In the genomic region with DNA sequence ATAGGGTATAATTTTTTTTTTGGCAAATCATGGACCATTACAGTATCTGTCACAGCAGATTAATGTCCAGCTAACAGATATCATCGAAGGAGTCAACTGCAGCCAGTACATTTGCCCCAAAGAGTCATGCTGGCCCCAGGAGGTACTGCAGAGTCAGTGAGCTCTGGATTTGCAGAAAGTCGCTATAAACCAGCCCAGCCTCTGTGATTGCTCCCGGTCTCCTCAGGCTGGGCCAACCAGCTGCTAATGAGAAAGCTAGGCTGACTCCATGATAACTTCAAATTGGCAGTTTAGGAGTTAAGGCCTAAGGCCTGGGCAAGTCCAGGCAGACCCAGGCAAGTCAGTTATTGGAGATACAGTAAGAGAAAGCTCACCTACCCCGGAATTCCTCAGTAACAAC, we compare ENCODE assay signal across 30 mouse cellular contexts. TPM values are rescaled to one million over a fixed set of nuclear protein-coding genes. Genes with fewer than 3 reads are reported as not detected.
"Had no signal": no experiment of that assay in that cellular context is flagged by ENCODE, and none has a peak within 500 bp of the region (broad histone marks: within the 10 kb centered on the region; RNA-seq: fewer than 3 reads in every experiment).

No protein-coding gene starts in this region.

- H3K27ac ChIP-seq: heart, embryonic 13.5 days; heart, embryonic 15.5 days; hindbrain, embryonic 13.5 days; hindbrain, embryonic 15.5 days; hindbrain, postnatal 0 days; kidney, embryonic 15.5 days; kidney, postnatal 0 days; limb, embryonic 13.5 days; limb, embryonic 15.5 days; liver, embryonic 12.5 days; liver, embryonic 14.5 days had no signal

- H3K27me3 ChIP-seq: hindbrain, embryonic 15.5 days; kidney, embryonic 15.5 days; limb, embryonic 13.5 days; limb, embryonic 15.5 days had no signal

- DNase-seq: gastrocnemius, postnatal 14 days; gastrocnemius, postnatal 36 days; heart, adult 18-20 months; heart, postnatal 14 days; heart, postnatal 36 days; kidney, adult 11 months; kidney, adult 2 months; kidney, adult 9 months; kidney, postnatal 14 days; kidney, postnatal 4 days; layer of hippocampus, adult 9-11 months; layer of hippocampus, postnatal 36 days; left cerebral cortex, postnatal 4 days had no signal

- H3K9me3 ChIP-seq: heart, embryonic 13.5 days; heart, embryonic 15.5 days; hindbrain, embryonic 13.5 days; hindbrain, embryonic 15.5 days; limb, embryonic 15.5 days; liver, embryonic 12.5 days had no signal

- H3K36me3 ChIP-seq: heart, embryonic 13.5 days; heart, embryonic 15.5 days; hindbrain, embryonic 13.5 days; hindbrain, embryonic 15.5 days; kidney, embryonic 15.5 days; limb, embryonic 13.5 days; limb, embryonic 15.5 days; liver, embryonic 12.5 days had no signal

- H3K4me3 ChIP-seq: heart, embryonic 13.5 days; heart, embryonic 15.5 days; hindbrain, embryonic 13.5 days; hindbrain, embryonic 15.5 days; kidney, embryonic 15.5 days; limb, embryonic 13.5 days; limb, embryonic 15.5 days; liver, embryonic 12.5 days had no signal

- H3K4me1 ChIP-seq: heart, embryonic 13.5 days; heart, embryonic 15.5 days; hindbrain, embryonic 13.5 days; hindbrain, embryonic 15.5 days; liver, embryonic 12.5 days had no signal

RNA-seq across cellular contexts. Expression of a gene that starts 45.1 kb away (rescaled TPM):
- total RNA-seq: heart, postnatal 14 days; heart, postnatal 36 days; hematopoietic stem cell, adult 5-6 weeks had no signal
- polyA plus RNA-seq: heart, embryonic 11.5 days; heart, embryonic 13.5 days; heart, embryonic 15.5 days; heart, postnatal 0 days; hindbrain, embryonic 11.5 days; hindbrain, embryonic 13.5 days; hindbrain, embryonic 15.5 days; kidney, embryonic 15.5 days; kidney, postnatal 0 days; limb, embryonic 11.5 days; limb, embryonic 13.5 days; limb, embryonic 15.5 days; liver, embryonic 12.5 days; liver, embryonic 14.5 days; liver, embryonic 16.5 days had no signal
